Mouse (Mus musculus) C2C12 (cell line): ENCODE measurements around the gene E2f1.

Experiments used
- CTCF ChIP-seq: IDR thresholded peaks from one replicate; pipeline ENCODE4 v1.5.1; 2011; ENCODE audit not compliant: control insufficient read depth, insufficient read depth, insufficient read length
- MAX ChIP-seq: IDR thresholded peaks from one replicate; pipeline ENCODE4 v1.6.1; 2011; ENCODE audit warnings: mild to moderate bottlenecking, control low read depth

- no peak for TF ChIP-seq CTCF
- TF ChIP-seq MAX, result no peak
Measured at GRCm38 (mm10) chr2:154606965-154607364, 37.3 kb upstream of the E2f1 start.
